13 mouse cellular contexts compared by ENCODE assay signal in the genomic region with DNA sequence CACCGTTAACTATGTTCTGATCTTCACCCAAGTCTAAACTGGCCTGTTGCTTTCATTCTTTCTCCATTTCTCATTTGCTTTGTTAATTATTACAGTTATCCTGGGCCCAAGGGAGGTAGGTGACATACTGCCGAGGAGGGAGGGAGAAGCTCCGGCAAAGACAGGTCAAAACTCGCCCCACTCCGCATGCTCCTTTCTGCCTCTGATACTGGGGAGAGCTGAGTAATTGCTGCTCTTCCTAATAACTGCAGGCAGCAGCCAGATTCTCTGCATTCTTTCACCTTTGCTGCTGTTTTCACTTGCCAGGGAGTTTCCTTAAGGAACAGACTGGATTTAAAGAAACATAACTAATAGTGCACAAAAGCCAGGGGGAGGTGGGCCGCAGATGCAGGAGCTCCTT. TPM values are rescaled to one million over a fixed set of nuclear protein-coding genes. Genes with fewer than 3 reads are reported as not detected.
DNase-seq lines count a peak whose midpoint lies in the region; ATAC-seq lines count a peak whose summit lies in the region.
"Had no signal": no experiment of that assay in that cellular context is flagged by ENCODE, and none has a peak within 500 bp of the region (broad histone marks: within the 10 kb centered on the region; RNA-seq: fewer than 3 reads in every experiment).

No protein-coding gene starts in this region.

- H3K27ac ChIP-seq in embryonic facial prominence, embryonic 15.5 days (replicated peaks), result 0 out of 2 replicates have a peak overlapping the region, but pooled peaks have one; percentile 8
- H3K27ac ChIP-seq: hindbrain, embryonic 13.5 days had no signal

- no peak for ATAC-seq in embryonic facial prominence, embryonic 15.5 days (ENCODE audit: insufficient number of reproducible peaks, low FRiP score, low TSS enrichment, low read depth)
- ATAC-seq: forebrain, embryonic 16.5 days had no signal

- H3K4me3 ChIP-seq in embryonic facial prominence, embryonic 15.5 days (replicated peaks), result no peak overlapping the region
- H3K4me3 ChIP-seq: hindbrain, embryonic 13.5 days had no signal

- H3K4me1 ChIP-seq in embryonic facial prominence, embryonic 15.5 days, result peaks cover 33% of the 10 kb centered on the region

- no peaks in the 10 kb centered on the region for H3K27me3 ChIP-seq in embryonic facial prominence, embryonic 15.5 days
- H3K27me3 ChIP-seq: hindbrain, embryonic 13.5 days had no signal

- H3K4me2 ChIP-seq in embryonic facial prominence, embryonic 15.5 days (replicated peaks), result no peak overlapping the region
- H3K4me2 ChIP-seq: hindbrain, embryonic 13.5 days had no signal

- no peak overlapping the region for H3K9ac ChIP-seq in embryonic facial prominence, embryonic 15.5 days
- H3K9ac ChIP-seq: hindbrain, embryonic 13.5 days had no signal

- 48% methylated on average over 6 of the region's 6 CpGs for WGBS in embryonic facial prominence, embryonic 15.5 days

- no peaks in the 10 kb centered on the region for H3K9me3 ChIP-seq in embryonic facial prominence, embryonic 15.5 days (replicated peaks)
- H3K9me3 ChIP-seq: hindbrain, embryonic 13.5 days had no signal

- no peaks in the 10 kb centered on the region for H3K36me3 ChIP-seq in embryonic facial prominence, embryonic 15.5 days
- H3K36me3 ChIP-seq: hindbrain, embryonic 13.5 days had no signal

- peak; percentile 46 for DNase-seq in urinary bladder, postnatal 14 days (ENCODE audit: low spot score)
- no peak for DNase-seq in urinary bladder, postnatal 10 days (ENCODE audit: low spot score)
- peak; percentile 42 for DNase-seq in kidney, postnatal 10 days
- DNase-seq in right cerebral cortex, adult 2 months (ENCODE audit: low spot score in 2 of 2), result no peak
- no peak for DNase-seq in liver
- no peak for DNase-seq in lung, postnatal 36 days
- DNase-seq: cerebellum, adult 11-12 months; gastrocnemius, postnatal 36 days; layer of hippocampus, postnatal 36 days; right cerebral cortex, postnatal 14 days had no signal

RNA-seq across cellular contexts. Expression of gene Crim1, which starts 13.1 kb away (rescaled TPM):
- 7.2 and 8.6 TPM in 2 replicates for polyA plus RNA-seq in embryonic facial prominence, embryonic 15.5 days (2015; fragmentation: Nextera tagmentation; extraction: Ambion mirVana)

Comparison
In these comparisons a context has a peak if more than half of its experiments do, and no peak if none do; other contexts are left out.
1. DNase-seq: peak in urinary bladder, postnatal 14 days (single experiment) and kidney, postnatal 10 days (single experiment); none in urinary bladder, postnatal 10 days (single experiment), right cerebral cortex, adult 2 months (0 of 2), liver (single experiment) and lung, postnatal 36 days (single experiment).